Mouse (Mus musculus) heart, embryonic 15.5 days (tissue): ENCODE data around the gene Pgm2l1. TPM values are rescaled to one million over a fixed set of nuclear protein-coding genes. Genes with fewer than 3 reads are reported as not detected.
A peak's percentile ranks its signal among the peaks of the same experiment; 100 is the strongest.

Source experiments
- ATAC-seq: fragments of 200-750 bp; cut with Nextera tagmentation; replicated peaks from 2 replicates; pipeline ENCODE4 v1.8.0; 2017; ENCODE audit warnings: low read depth, moderate TSS enrichment; ENCODE audit not compliant: insufficient number of reproducible peaks, insufficient read depth, low FRiP score
- H3K27ac ChIP-seq: fragments of 300-500 bp; sonication (generic); 2 replicates; pipeline ENCODE4 v1.5.1; 2015; ENCODE audit warnings: mild to moderate bottlenecking, inconsistent platforms
- H3K27me3 ChIP-seq: fragments of 300-500 bp; sonication (generic); 2 replicates; pipeline ENCODE4 v1.6.1; 2015; ENCODE audit warnings: inconsistent platforms
- H3K36me3 ChIP-seq: fragments of 300-500 bp; sonication (generic); 2 replicates; pipeline ENCODE4 v1.6.1; 2015; ENCODE audit warnings: mild to moderate bottlenecking, inconsistent platforms
- H3K4me1 ChIP-seq: fragments of 300-500 bp; sonication (generic); replicated peaks from 2 replicates; pipeline ENCODE4 v1.6.1; 2015; ENCODE audit warnings: inconsistent platforms
- H3K4me2 ChIP-seq: fragments of 300-500 bp; sonication (generic); 2 replicates; pipeline ENCODE4 v1.6.1; 2015; ENCODE audit warnings: inconsistent platforms, mild to moderate bottlenecking, moderate library complexity
- H3K4me3 ChIP-seq: fragments of 300-500 bp; sonication (generic); 2 replicates; pipeline ENCODE4 v1.5.1; 2015; ENCODE audit warnings: mild to moderate bottlenecking, inconsistent platforms
- H3K9ac ChIP-seq: fragments of 300-500 bp; sonication (generic); 2 replicates; pipeline ENCODE4 v1.6.1; 2015; ENCODE audit warnings: mild to moderate bottlenecking, inconsistent platforms
- H3K9me3 ChIP-seq: fragments of 300-500 bp; sonication (generic); replicated peaks from 2 replicates; pipeline ENCODE4 v1.6.1; 2016; ENCODE audit warnings: inconsistent platforms
- WGBS: fragments of 180-500 bp; shearing (Covaris S2); methylation state at CpG from one replicate; pipeline ENCODE4 v1.1.7; 2015; ENCODE audit warnings: mixed read lengths; 5-methylcytosine and 5-hydroxymethylcytosine counted together
- polyA plus RNA-seq: library from polyadenylated mRNA; unstranded; fragments of >200 nt; fragmentation: Nextera tagmentation; extraction: Ambion mirVana; gene quantifications from 2 replicates; pipeline ENCODE4 v1.2.1, GENCODE M21; 2015

Gene Pgm2l1
- polyA plus RNA-seq, 1 experiment from 2014 or later = 1.2 TPM

DNA sequence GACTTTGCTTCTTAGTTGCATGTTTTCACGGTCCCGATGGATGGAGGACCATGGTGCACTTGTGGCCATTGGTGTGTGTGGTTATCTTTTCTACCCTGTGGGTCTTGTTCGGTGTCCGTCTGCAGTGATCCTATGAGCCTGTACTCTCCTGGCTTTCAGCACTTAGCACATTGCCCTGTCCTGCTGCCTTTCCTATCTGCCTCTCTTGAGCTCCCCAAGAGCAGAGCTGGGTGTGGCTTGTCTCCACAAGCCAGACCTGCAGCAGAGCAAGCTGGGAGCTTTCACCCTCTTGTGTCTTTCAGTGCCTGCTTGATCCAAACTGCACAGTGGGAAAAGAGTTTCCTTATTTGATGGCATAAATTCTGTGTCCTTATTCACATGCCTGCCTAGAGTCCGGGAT, 90.3 kb downstream of the Pgm2l1 start:
- no peak overlapping the region for H3K4me2 ChIP-seq
- H3K4me3 ChIP-seq = no peak overlapping the region
- no peak overlapping the region for H3K9ac ChIP-seq
- no peak for ATAC-seq
- H3K4me1 ChIP-seq = no peaks in the 10 kb centered on the region
- 66% methylated on average over 5 of the region's 5 CpGs for WGBS
- H3K9me3 ChIP-seq = no peaks in the 10 kb centered on the region; the same call in 1 of the 2 replicates
- H3K36me3 ChIP-seq = peaks cover 6% of the 10 kb centered on the region; the same call in 1 of the 2 replicates
- H3K27me3 ChIP-seq = no peaks in the 10 kb centered on the region
- no peak overlapping the region for H3K27ac ChIP-seq

DNA sequence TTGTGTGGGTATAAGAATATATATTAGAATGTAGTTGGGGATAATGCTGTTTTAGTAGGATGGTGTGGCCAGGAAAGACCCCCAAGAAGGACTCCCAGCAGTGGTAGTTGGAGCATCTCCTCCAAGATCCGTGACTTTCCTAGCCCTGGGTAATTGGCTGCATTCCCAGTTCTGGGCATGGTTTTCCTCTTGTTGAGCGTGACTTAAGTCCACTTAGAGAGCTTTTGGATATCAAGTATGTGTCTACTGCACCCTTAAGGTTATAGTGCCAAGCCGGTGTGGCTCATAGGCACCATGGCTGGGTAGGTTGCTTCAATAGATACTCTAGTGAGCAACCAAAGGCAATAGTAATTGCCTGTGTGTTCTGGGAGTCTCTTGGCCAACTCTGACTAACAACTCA, 96.5 kb downstream of the Pgm2l1 start:
- Histone ChIP-seq H3K9me3 (no peaks in the 10 kb centered on the region), H3K4me3 (no peak overlapping the region), H3K9ac (no peak overlapping the region), H3K27me3 (no peaks in the 10 kb centered on the region), H3K27ac (no peak overlapping the region), H3K4me2 (no peak overlapping the region), H3K4me1 (no peaks in the 10 kb centered on the region), H3K36me3 (peaks cover 23% of the 10 kb centered on the region; the same call in 1 of the 2 replicates)
- WGBS = 46% methylated on average over 3 of the region's 3 CpGs
- ATAC-seq = no peak

DNA sequence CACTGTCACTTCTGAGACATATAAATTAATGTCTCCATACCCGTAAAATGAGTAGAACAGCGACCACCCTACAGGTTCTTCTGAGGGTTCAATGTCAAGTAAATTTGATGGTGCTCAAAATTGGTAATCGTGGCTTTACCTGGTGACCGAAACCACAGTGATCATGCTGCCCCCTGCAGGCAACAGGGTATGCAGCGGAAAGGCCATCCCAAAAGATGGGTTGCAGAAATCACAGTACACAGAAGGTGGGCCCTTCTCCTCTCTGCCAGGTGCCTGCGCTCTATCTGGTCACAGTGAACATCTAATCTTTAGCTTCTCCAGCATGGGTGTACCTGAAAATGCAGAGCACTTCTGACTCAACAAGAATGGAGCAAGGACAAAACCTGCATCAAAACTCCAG, 98.3 kb downstream of the Pgm2l1 start:
- Histone ChIP-seq H3K9ac (no peak overlapping the region), H3K36me3 (peaks cover 34% of the 10 kb centered on the region; the same call in 1 of the 2 replicates), H3K9me3 (no peaks in the 10 kb centered on the region), H3K4me1 (no peaks in the 10 kb centered on the region), H3K4me2 (no peak overlapping the region), H3K27ac (no peak overlapping the region), H3K4me3 (no peak overlapping the region), H3K27me3 (no peaks in the 10 kb centered on the region)
- 73% methylated on average over 6 of the region's 6 CpGs for WGBS
- ATAC-seq = no peak

DNA sequence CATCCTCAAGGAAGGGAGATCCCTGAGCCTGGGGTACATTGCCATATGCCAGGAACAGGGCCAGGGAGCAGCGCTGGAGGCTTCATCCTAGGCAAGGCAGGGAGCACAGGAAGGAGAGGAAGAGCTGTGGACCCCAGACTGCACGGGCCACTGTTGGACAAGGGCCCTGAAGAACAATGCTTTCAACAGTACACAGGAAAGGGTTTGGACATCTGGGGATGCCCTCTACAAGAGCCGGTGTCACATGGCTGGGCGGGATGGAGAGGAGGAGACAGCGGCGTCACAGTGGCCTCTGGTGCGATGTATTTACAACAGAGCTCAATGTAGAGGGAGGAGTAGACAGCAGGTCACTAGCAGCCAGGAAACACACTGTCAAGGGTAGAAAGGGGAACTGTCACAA, 100.3 kb downstream of the Pgm2l1 start:
- peaks cover 51% of the 10 kb centered on the region for H3K36me3 ChIP-seq
- no peak overlapping the region for H3K9ac ChIP-seq
- no peaks in the 10 kb centered on the region for H3K9me3 ChIP-seq
- H3K4me2 ChIP-seq = no peak overlapping the region
- H3K4me3 ChIP-seq = no peak overlapping the region
- 0 out of 2 replicates have a peak, but pooled peaks have one; percentile 37 for ATAC-seq
- H3K27ac ChIP-seq = no peak overlapping the region
- WGBS = 82% methylated on average over 7 of the region's 7 CpGs
- no peaks in the 10 kb centered on the region for H3K4me1 ChIP-seq
- H3K27me3 ChIP-seq = no peaks in the 10 kb centered on the region

Other genes with a start within 250 kb of the Pgm2l1 start
- 2.7 and 3.7 TPM in 2 replicates for gene Rnf169, start 246.9 kb upstream of the Pgm2l1 start, polyA plus RNA-seq
- gene Chrdl2, start 221.2 kb upstream of the Pgm2l1 start, polyA plus RNA-seq = 0.11 and 0.37 TPM in 2 replicates
- gene Pold3, start 105.8 kb upstream of the Pgm2l1 start, polyA plus RNA-seq = 30.7 and 35.6 TPM in 2 replicates
- gene Lipt2, start 68.1 kb upstream of the Pgm2l1 start, polyA plus RNA-seq = 11.2 and 13.7 TPM in 2 replicates
- gene Kcne3, start 50.9 kb upstream of the Pgm2l1 start, polyA plus RNA-seq = 6.7 and 7.4 TPM in 2 replicates
- 11.8 and 18.9 TPM in 2 replicates for gene P4ha3, start 58.1 kb downstream of the Pgm2l1 start, polyA plus RNA-seq
- 11.8 and 14.6 TPM in 2 replicates for gene C2cd3, start 144.8 kb downstream of the Pgm2l1 start, polyA plus RNA-seq
- gene Ppme1, start 144.9 kb downstream of the Pgm2l1 start, polyA plus RNA-seq = 52.8 and 61.1 TPM in 2 replicates
- 0.11 and 0.29 TPM in 2 replicates for gene Ucp3, start 245.6 kb downstream of the Pgm2l1 start, polyA plus RNA-seq